Mouse (Mus musculus) E14TG2a.4 (cell line): ENCODE results near the gene Pigyl.

ENCODE experiments used
- CTCF ChIP-seq: conservative IDR thresholded peaks from 2 replicates; pipeline ENCODE4 v1.5.1; 2014; ENCODE audit warnings: low read length
- NANOG ChIP-seq: IDR thresholded peaks from 2 replicates; pipeline ENCODE4 v1.6.1; 2014; ENCODE audit warnings: borderline replicate concordance, low read length, mixed read lengths
- POU5F1 ChIP-seq: IDR thresholded peaks from 2 replicates; pipeline ENCODE4 v1.6.1; 2014; ENCODE audit warnings: low read length, borderline replicate concordance

- TF ChIP-seq CTCF (no peak), POU5F1 (no peak), NANOG (no peak)
These were observed 9.3 kb downstream of the Pigyl start for GRCm38 (mm10) chr9:22165964-22166363.
